Mouse (Mus musculus) hindbrain, embryonic 10.5 days (tissue): ENCODE data around the gene Rec8. TPM values are rescaled to one million over a fixed set of nuclear protein-coding genes. Genes with fewer than 3 reads are reported as not detected.
A peak's percentile ranks its signal among the peaks of the same experiment; 100 is the strongest.

ENCODE experiments used
- DNase-seq: peaks from one replicate; pipeline ENCODE4 v3.0.0-alpha.2; 2017; ENCODE audit warnings: low spot score
- H3K27ac ChIP-seq: fragments of 300-500 bp; sonication (generic); 2 replicates; pipeline ENCODE4 v1.5.1; 2016; ENCODE audit warnings: mild to moderate bottlenecking, moderate library complexity
- H3K27me3 ChIP-seq: fragments of 300-500 bp; sonication (generic); 2 replicates; pipeline ENCODE4 v1.6.1; 2016; ENCODE audit warnings: mild to moderate bottlenecking; ENCODE audit not compliant: poor library complexity, insufficient read depth, severe bottlenecking
- H3K36me3 ChIP-seq: fragments of 300-500 bp; sonication (generic); 2 replicates; pipeline ENCODE4 v1.6.1; 2016; ENCODE audit warnings: mild to moderate bottlenecking, moderate library complexity
- H3K4me1 ChIP-seq: fragments of 300-500 bp; sonication (generic); replicated peaks from 2 replicates; pipeline ENCODE4 v1.6.1; 2016; ENCODE audit warnings: mild to moderate bottlenecking
- H3K4me3 ChIP-seq: fragments of 300-500 bp; sonication (generic); 2 replicates; pipeline ENCODE4 v1.5.1; 2016; ENCODE audit warnings: mild to moderate bottlenecking, moderate library complexity
- H3K9me3 ChIP-seq: fragments of 300-500 bp; sonication (generic); 2 replicates; pipeline ENCODE4 v1.6.1; 2016; ENCODE audit warnings: mild to moderate bottlenecking, moderate library complexity
- WGBS: fragments of 180-500 bp; shearing (Covaris S2); methylation state at CpG from one replicate; pipeline ENCODE4 v1.1.7; 2016; 5-methylcytosine and 5-hydroxymethylcytosine counted together
- polyA plus RNA-seq: library from polyadenylated mRNA; unstranded; fragments of >200 nt; fragmentation: Nextera tagmentation; extraction: Ambion mirVana; gene quantifications from 2 replicates; pipeline ENCODE4 v1.2.1, GENCODE M21; 2016

Gene Rec8
- polyA plus RNA-seq, 1 experiment from 2014 or later: 12.3 TPM

- Histone ChIP-seq H3K27ac (peak within 1 kb of the TSS; percentile 89), H3K4me1 (peaks cover 12% of the 10 kb centered on the region), H3K4me3 (peak within 1 kb of the TSS; percentile 80), H3K36me3 (peaks cover 54% of the 10 kb centered on the region), H3K9me3 (no peaks in the 10 kb centered on the region), H3K27me3 (no peaks in the 10 kb centered on the region)
- peak; percentile 83 for DNase-seq
- WGBS: under 1% methylated on average over 39 of the region's 39 CpGs
Observed at GRCm38 (mm10) chr14:55659960-55660573, 42.2 kb downstream of the Rec8 start, which contains the start of gene Mdp1. TSS of gene Mdp1 (minus strand) at chr14:55660508.

- peaks cover 56% of the 10 kb centered on the region for H3K36me3 ChIP-seq
- peaks cover 12% of the 10 kb centered on the region for H3K4me1 ChIP-seq
- no peaks in the 10 kb centered on the region for H3K27me3 ChIP-seq
- H3K4me3 ChIP-seq: peak overlapping the region; percentile 80
- no peaks in the 10 kb centered on the region for H3K9me3 ChIP-seq
- 44% methylated on average over 2 of the region's 2 CpGs for WGBS
- no peak for DNase-seq
- 0 out of 2 replicates have a peak overlapping the region, but pooled peaks have one; percentile 89 for H3K27ac ChIP-seq
Observed at GRCm38 (mm10) chr14:55660636-55661035, 42.8 kb downstream of the Rec8 start.

GRCm38 (mm10) chr14:55671486-55671832 is 53.6 kb downstream of the Rec8 start:
- no peaks in the 10 kb centered on the region for H3K9me3 ChIP-seq
- no peak for DNase-seq

GRCm38 (mm10) chr14:55671833-55672740 is 54.2 kb downstream of the Rec8 start, which contains the start of the genes Gmpr2 and Nedd8:
TSS of gene Gmpr2 (plus strand) at chr14:55671941.
TSS of gene Nedd8 (minus strand) at chr14:55672124.
- WGBS: 1% methylated on average over 38 of the region's 38 CpGs
- Histone ChIP-seq H3K9me3 (no peaks in the 10 kb centered on the region), H3K27ac (peak within 1 kb of the TSS; percentile 96), H3K4me3 (peak within 1 kb of the TSS; percentile 74), H3K36me3 (peaks cover 38% of the 10 kb centered on the region), H3K27me3 (no peaks in the 10 kb centered on the region), H3K4me1 (peaks cover 21% of the 10 kb centered on the region)
- peak; percentile 92 for DNase-seq

More at GRCm38 (mm10) chr14:55671486-55671832, 53.6 kb downstream of the Rec8 start:
- 0% methylated on average over 12 of the region's 12 CpGs for WGBS
- H3K4me3 ChIP-seq: peak overlapping the region; percentile 74
- no peaks in the 10 kb centered on the region for H3K27me3 ChIP-seq
- H3K4me1 ChIP-seq: peaks cover 21% of the 10 kb centered on the region
- H3K36me3 ChIP-seq: peaks cover 37% of the 10 kb centered on the region
- H3K27ac ChIP-seq: peak overlapping the region; percentile 96

GRCm38 (mm10) chr14:55672741-55673060 is 54.9 kb downstream of the Rec8 start:
- peaks cover 21% of the 10 kb centered on the region for H3K4me1 ChIP-seq
- no peaks in the 10 kb centered on the region for H3K27me3 ChIP-seq
- peaks cover 44% of the 10 kb centered on the region for H3K36me3 ChIP-seq
- WGBS: 79% methylated on average over 7 of the region's 7 CpGs
- H3K4me3 ChIP-seq: peak overlapping the region; percentile 74
- no peak for DNase-seq
- peak overlapping the region; percentile 96; the same call in 1 of the 2 replicates for H3K27ac ChIP-seq
- no peaks in the 10 kb centered on the region for H3K9me3 ChIP-seq

Other genes starting within 250 kb of the Rec8 start
- 50.5 and 64.5 TPM in 2 replicates for gene Dhrs4, start 139.3 kb upstream of the Rec8 start, polyA plus RNA-seq
- 5.7 and 7.9 TPM in 2 replicates for gene Carmil3, start 127.4 kb upstream of the Rec8 start, polyA plus RNA-seq
- gene Cpne6, start 107.6 kb upstream of the Rec8 start, polyA plus RNA-seq: 1.1 and 1.6 TPM in 2 replicates
- not detected in 2 replicates for gene Nrl, start 93.1 kb upstream of the Rec8 start, polyA plus RNA-seq
- 15.4 and 18.5 TPM in 2 replicates for gene Pck2, start 77.8 kb upstream of the Rec8 start, polyA plus RNA-seq
- 69.5 and 94.1 TPM in 2 replicates for gene Dcaf11, start 58.0 kb upstream of the Rec8 start, polyA plus RNA-seq
- 0.82 TPM in 1 of 2 replicates, not detected in the other for gene A730061H03Rik, start 57.6 kb upstream of the Rec8 start, polyA plus RNA-seq
- gene Fitm1, start 42.4 kb upstream of the Rec8 start, polyA plus RNA-seq: 0.26 and 0.34 TPM in 2 replicates
- 97.6 and 114 TPM in 2 replicates for gene Psme1, start 39.9 kb upstream of the Rec8 start, polyA plus RNA-seq
- gene Emc9, start 32.7 kb upstream of the Rec8 start, polyA plus RNA-seq: 6.8 and 10.0 TPM in 2 replicates
- 171 and 203 TPM in 2 replicates for gene Psme2, start 26.9 kb upstream of the Rec8 start, polyA plus RNA-seq
- 21.2 and 23.2 TPM in 2 replicates for gene Rnf31, start 26.3 kb upstream of the Rec8 start, polyA plus RNA-seq
- gene Irf9, start 14.5 kb upstream of the Rec8 start, polyA plus RNA-seq: 7.2 and 7.8 TPM in 2 replicates
- 101 and 107 TPM in 2 replicates for gene Ipo4, start 17.9 kb downstream of the Rec8 start, polyA plus RNA-seq
- 0.76 and 1.5 TPM in 2 replicates for gene Gm49378, start 19.9 kb downstream of the Rec8 start, polyA plus RNA-seq
- 76.0 and 78.1 TPM in 2 replicates for gene Tm9sf1, start 25.8 kb downstream of the Rec8 start, polyA plus RNA-seq
- gene Tssk4, start 32.1 kb downstream of the Rec8 start, polyA plus RNA-seq: 0.40 and 0.97 TPM in 2 replicates
- 65.6 and 67.6 TPM in 2 replicates for gene Mdp1, start 42.5 kb downstream of the Rec8 start, polyA plus RNA-seq
- 60.0 and 65.9 TPM in 2 replicates for gene Gmpr2, start 53.9 kb downstream of the Rec8 start, polyA plus RNA-seq
- 646 and 662 TPM in 2 replicates for gene Nedd8, start 54.1 kb downstream of the Rec8 start, polyA plus RNA-seq
- 63.4 and 68.9 TPM in 2 replicates for gene Tinf2, start 63.8 kb downstream of the Rec8 start, polyA plus RNA-seq
- gene Tgm1, start 95.9 kb downstream of the Rec8 start, polyA plus RNA-seq: 0.34 and 0.81 TPM in 2 replicates
- gene Rabggta, start 104.2 kb downstream of the Rec8 start, polyA plus RNA-seq: 34.7 and 36.3 TPM in 2 replicates
- gene Dhrs1, start 127.7 kb downstream of the Rec8 start, polyA plus RNA-seq: 68.5 and 73.8 TPM in 2 replicates
- 53.3 and 56.5 TPM in 2 replicates for gene Nop9, start 127.7 kb downstream of the Rec8 start, polyA plus RNA-seq
- 0.17 TPM in 1 of 2 replicates, not detected in the other for gene Cideb, start 140.4 kb downstream of the Rec8 start, polyA plus RNA-seq
- gene Ltb4r2, start 143.4 kb downstream of the Rec8 start, polyA plus RNA-seq: 0.14 and 0.21 TPM in 2 replicates
- 0.11 and 0.39 TPM in 2 replicates for gene Ltb4r1, start 147.9 kb downstream of the Rec8 start, polyA plus RNA-seq
- gene Adcy4, start 166.1 kb downstream of the Rec8 start, polyA plus RNA-seq: 7.9 and 10.3 TPM in 2 replicates
- 11.9 and 14.4 TPM in 2 replicates for gene Ripk3, start 170.8 kb downstream of the Rec8 start, polyA plus RNA-seq
- gene Nfatc4, start 205.1 kb downstream of the Rec8 start, polyA plus RNA-seq: 34.0 and 34.6 TPM in 2 replicates
- 24.1 and 24.4 TPM in 2 replicates for gene Nynrin, start 236.0 kb downstream of the Rec8 start, polyA plus RNA-seq